Mouse (Mus musculus) intestine, embryonic 15.5 days (tissue): ENCODE measurements around the gene Rhbdf2. TPM values are rescaled to one million over a fixed set of nuclear protein-coding genes. Genes with fewer than 3 reads are reported as not detected.
A peak's percentile ranks its signal among the peaks of the same experiment; 100 is the strongest.

Experiments used
- ATAC-seq: fragments of 200-750 bp; cut with Nextera tagmentation; 2 replicates; pipeline ENCODE4 v1.8.0; 2017; ENCODE audit warnings: moderate TSS enrichment, moderate library complexity
- H3K27ac ChIP-seq: fragments of 300-500 bp; sonication (generic); 2 replicates; pipeline ENCODE4 v1.5.1; 2015; ENCODE audit warnings: mild to moderate bottlenecking, inconsistent platforms
- H3K27me3 ChIP-seq: fragments of 300-500 bp; sonication (generic); replicated peaks from 2 replicates; pipeline ENCODE4 v1.6.1; 2015; ENCODE audit warnings: inconsistent platforms
- H3K36me3 ChIP-seq: fragments of 300-500 bp; sonication (generic); 2 replicates; pipeline ENCODE4 v1.6.1; 2015; ENCODE audit warnings: inconsistent platforms
- H3K4me1 ChIP-seq: fragments of 300-500 bp; sonication (generic); replicated peaks from 2 replicates; pipeline ENCODE4 v1.6.1; 2015; ENCODE audit warnings: inconsistent platforms
- H3K4me2 ChIP-seq: fragments of 300-500 bp; sonication (generic); replicated peaks from 2 replicates; pipeline ENCODE4 v1.6.1; 2015; ENCODE audit warnings: mild to moderate bottlenecking, inconsistent platforms
- H3K4me3 ChIP-seq: fragments of 300-500 bp; sonication (generic); replicated peaks from 2 replicates; pipeline ENCODE4 v1.5.1; 2015; ENCODE audit warnings: inconsistent platforms
- H3K9ac ChIP-seq: fragments of 300-500 bp; sonication (generic); 2 replicates; pipeline ENCODE4 v1.6.1; 2015; ENCODE audit warnings: inconsistent platforms
- H3K9me3 ChIP-seq: fragments of 300-500 bp; sonication (generic); 2 replicates; pipeline ENCODE4 v1.6.1; 2016; ENCODE audit warnings: inconsistent platforms
- WGBS: fragments of 180-500 bp; shearing (Covaris S2); methylation state at CpG from one replicate; pipeline ENCODE4 v1.1.7; 2015; 5-methylcytosine and 5-hydroxymethylcytosine counted together
- polyA plus RNA-seq: library from polyadenylated mRNA; unstranded; fragments of >200 nt; fragmentation: Nextera tagmentation; extraction: Ambion mirVana; gene quantifications from 2 replicates; pipeline ENCODE4 v1.2.1, GENCODE M21; 2015

The Rhbdf2 gene
- polyA plus RNA-seq, 1 experiment from 2014 or later, result 8.4 TPM

GRCm38 (mm10) chr11:116570821-116571220 is 56.0 kb downstream of the Rhbdf2 start:
- Histone ChIP-seq H3K27me3 (no peaks in the 10 kb centered on the region), H3K36me3 (no peaks in the 10 kb centered on the region), H3K9me3 (no peaks in the 10 kb centered on the region), H3K4me2 (no peak overlapping the region), H3K9ac (no peak overlapping the region), H3K4me3 (no peak overlapping the region), H3K27ac (no peak overlapping the region), H3K4me1 (peaks cover 27% of the 10 kb centered on the region)
- 79% methylated on average over 7 of the region's 7 CpGs for WGBS
- ATAC-seq, result no peak

GRCm38 (mm10) chr11:116567531-116567930 is 59.3 kb downstream of the Rhbdf2 start:
- no peak overlapping the region for H3K27ac ChIP-seq
- no peaks in the 10 kb centered on the region for H3K27me3 ChIP-seq
- H3K4me1 ChIP-seq, result peaks cover 24% of the 10 kb centered on the region
- no peak overlapping the region for H3K9ac ChIP-seq
- ATAC-seq, result no peak
- no peaks in the 10 kb centered on the region for H3K36me3 ChIP-seq
- 87% methylated on average over 8 of the region's 8 CpGs for WGBS
- no peak overlapping the region for H3K4me2 ChIP-seq
- no peak overlapping the region for H3K4me3 ChIP-seq
- no peaks in the 10 kb centered on the region for H3K9me3 ChIP-seq

GRCm38 (mm10) chr11:116565283-116566041 is 61.4 kb downstream of the Rhbdf2 start:
- Histone ChIP-seq H3K4me1 (peaks cover 11% of the 10 kb centered on the region; the same call in 1 of the 2 replicates), H3K36me3 (no peaks in the 10 kb centered on the region), H3K4me3 (no peak overlapping the region), H3K27ac (no peak overlapping the region), H3K9me3 (no peaks in the 10 kb centered on the region), H3K27me3 (no peaks in the 10 kb centered on the region), H3K4me2 (no peak overlapping the region), H3K9ac (no peak overlapping the region)
- 45% methylated on average over 7 of the region's 7 CpGs for WGBS
- ATAC-seq, result peak; percentile 77

GRCm38 (mm10) chr11:116556308-116556707 is 70.5 kb downstream of the Rhbdf2 start:
- H3K9me3 ChIP-seq, result no peaks in the 10 kb centered on the region
- H3K4me3 ChIP-seq, result no peak overlapping the region
- no peaks in the 10 kb centered on the region for H3K36me3 ChIP-seq
- H3K4me2 ChIP-seq, result no peak overlapping the region
- 46% methylated on average over 6 of the region's 6 CpGs for WGBS
- no peak overlapping the region for H3K9ac ChIP-seq
- H3K4me1 ChIP-seq, result peaks cover 12% of the 10 kb centered on the region
- H3K27me3 ChIP-seq, result no peaks in the 10 kb centered on the region
- H3K27ac ChIP-seq, result no peak overlapping the region
- peak; percentile 28; the same call in 1 of the 2 replicates for ATAC-seq

GRCm38 (mm10) chr11:116555572-116555971 is 71.2 kb downstream of the Rhbdf2 start:
- Histone ChIP-seq H3K4me1 (peaks cover 19% of the 10 kb centered on the region), H3K27me3 (no peaks in the 10 kb centered on the region), H3K9ac (no peak overlapping the region), H3K9me3 (no peaks in the 10 kb centered on the region), H3K36me3 (no peaks in the 10 kb centered on the region), H3K27ac (no peak overlapping the region), H3K4me2 (no peak overlapping the region), H3K4me3 (no peak overlapping the region)
- no peak for ATAC-seq
- 60% methylated on average over 1 of the region's 1 CpGs for WGBS

- H3K27me3 ChIP-seq, result no peaks in the 10 kb centered on the region
- no peaks in the 10 kb centered on the region for H3K9me3 ChIP-seq
- no peak overlapping the region for H3K4me2 ChIP-seq
- no peak overlapping the region for H3K4me3 ChIP-seq
- H3K4me1 ChIP-seq, result peaks cover 24% of the 10 kb centered on the region
- ATAC-seq, result no peak
- H3K36me3 ChIP-seq, result no peaks in the 10 kb centered on the region
- 30% methylated on average over 12 of the region's 12 CpGs for WGBS
- H3K9ac ChIP-seq, result no peak overlapping the region
- H3K27ac ChIP-seq, result no peak overlapping the region
These were observed 72.5 kb downstream of the Rhbdf2 start for GRCm38 (mm10) chr11:116554171-116554878.

GRCm38 (mm10) chr11:116552194-116552593 is 74.6 kb downstream of the Rhbdf2 start:
- H3K36me3 ChIP-seq, result no peaks in the 10 kb centered on the region
- 52% methylated on average over 1 of the region's 1 CpGs for WGBS
- ATAC-seq, result no peak
- no peak overlapping the region for H3K4me2 ChIP-seq
- H3K27ac ChIP-seq, result no peak overlapping the region
- H3K4me3 ChIP-seq, result no peak overlapping the region
- H3K9ac ChIP-seq, result no peak overlapping the region
- peaks cover 24% of the 10 kb centered on the region for H3K4me1 ChIP-seq
- H3K9me3 ChIP-seq, result no peaks in the 10 kb centered on the region
- H3K27me3 ChIP-seq, result no peaks in the 10 kb centered on the region

- Histone ChIP-seq H3K27ac (0 out of 2 replicates have a peak overlapping the region, but pooled peaks have one; percentile 19), H3K4me2 (no peak overlapping the region), H3K4me1 (peaks cover 21% of the 10 kb centered on the region), H3K4me3 (no peak overlapping the region), H3K27me3 (no peaks in the 10 kb centered on the region), H3K36me3 (peaks cover 2% of the 10 kb centered on the region), H3K9ac (0 out of 2 replicates have a peak overlapping the region, but pooled peaks have one; percentile 18), H3K9me3 (no peaks in the 10 kb centered on the region)
- ATAC-seq, result no peak
- 38% methylated on average over 7 of the region's 7 CpGs for WGBS
These were observed 76.1 kb downstream of the Rhbdf2 start for GRCm38 (mm10) chr11:116550748-116551147.

GRCm38 (mm10) chr11:116549273-116550038 is 77.4 kb downstream of the Rhbdf2 start:
- no peak overlapping the region for H3K9ac ChIP-seq
- no peak overlapping the region for H3K4me2 ChIP-seq
- peaks cover 18% of the 10 kb centered on the region for H3K4me1 ChIP-seq
- no peaks in the 10 kb centered on the region for H3K27me3 ChIP-seq
- H3K4me3 ChIP-seq, result no peak overlapping the region
- ATAC-seq, result no peak; the same call in 1 of the 2 replicates
- H3K9me3 ChIP-seq, result no peaks in the 10 kb centered on the region
- H3K27ac ChIP-seq, result no peak overlapping the region
- 85% methylated on average over 11 of the region's 11 CpGs for WGBS
- H3K36me3 ChIP-seq, result peaks cover 9% of the 10 kb centered on the region

- no peaks in the 10 kb centered on the region for H3K27me3 ChIP-seq
- ATAC-seq, result no peak
- H3K4me3 ChIP-seq, result no peak overlapping the region
- no peak overlapping the region for H3K27ac ChIP-seq
- 98% methylated on average over 9 of the region's 9 CpGs for WGBS
- H3K9ac ChIP-seq, result no peak overlapping the region
- H3K4me2 ChIP-seq, result no peak overlapping the region
- no peaks in the 10 kb centered on the region for H3K9me3 ChIP-seq
- peaks cover 15% of the 10 kb centered on the region for H3K4me1 ChIP-seq
- peaks cover 15% of the 10 kb centered on the region for H3K36me3 ChIP-seq
These were observed 78.0 kb downstream of the Rhbdf2 start for GRCm38 (mm10) chr11:116548780-116549179.
